Mouse (Mus musculus): Measurements from ENCODE around the gene Tmem59l. TPM values are rescaled to one million over a fixed set of nuclear protein-coding genes. Genes with fewer than 3 reads are reported as not detected.

Gene Tmem59l
- polyA plus RNA-seq, 1 experiment from 2014 or later, result 6.0 TPM

- peak overlapping the region; percentile 84 for H3K4me3 ChIP-seq (replicated peaks)
- no peaks in the 10 kb centered on the region for H3K9me3 ChIP-seq (replicated peaks)
- H3K4me1 ChIP-seq, result peaks cover 27% of the 10 kb centered on the region
- H3K9ac ChIP-seq, result peak overlapping the region; percentile 17; the same call in 1 of the 2 replicates
- H3K36me3 ChIP-seq, result no peaks in the 10 kb centered on the region
- H3K27me3 ChIP-seq, result peaks cover 25% of the 10 kb centered on the region; the same call in 1 of the 2 replicates
- H3K4me2 ChIP-seq, result peak overlapping the region; percentile 87
- H3K27ac ChIP-seq, result peak overlapping the region; percentile 83
- peak; percentile 47 for ATAC-seq (replicated peaks; ENCODE audit: low FRiP score)
- WGBS, result 1% methylated on average over 21 of the region's 21 CpGs
Measured at GRCm38 (mm10) chr8:70477269-70477982, 9.7 kb downstream of the Tmem59l start.

DNA sequence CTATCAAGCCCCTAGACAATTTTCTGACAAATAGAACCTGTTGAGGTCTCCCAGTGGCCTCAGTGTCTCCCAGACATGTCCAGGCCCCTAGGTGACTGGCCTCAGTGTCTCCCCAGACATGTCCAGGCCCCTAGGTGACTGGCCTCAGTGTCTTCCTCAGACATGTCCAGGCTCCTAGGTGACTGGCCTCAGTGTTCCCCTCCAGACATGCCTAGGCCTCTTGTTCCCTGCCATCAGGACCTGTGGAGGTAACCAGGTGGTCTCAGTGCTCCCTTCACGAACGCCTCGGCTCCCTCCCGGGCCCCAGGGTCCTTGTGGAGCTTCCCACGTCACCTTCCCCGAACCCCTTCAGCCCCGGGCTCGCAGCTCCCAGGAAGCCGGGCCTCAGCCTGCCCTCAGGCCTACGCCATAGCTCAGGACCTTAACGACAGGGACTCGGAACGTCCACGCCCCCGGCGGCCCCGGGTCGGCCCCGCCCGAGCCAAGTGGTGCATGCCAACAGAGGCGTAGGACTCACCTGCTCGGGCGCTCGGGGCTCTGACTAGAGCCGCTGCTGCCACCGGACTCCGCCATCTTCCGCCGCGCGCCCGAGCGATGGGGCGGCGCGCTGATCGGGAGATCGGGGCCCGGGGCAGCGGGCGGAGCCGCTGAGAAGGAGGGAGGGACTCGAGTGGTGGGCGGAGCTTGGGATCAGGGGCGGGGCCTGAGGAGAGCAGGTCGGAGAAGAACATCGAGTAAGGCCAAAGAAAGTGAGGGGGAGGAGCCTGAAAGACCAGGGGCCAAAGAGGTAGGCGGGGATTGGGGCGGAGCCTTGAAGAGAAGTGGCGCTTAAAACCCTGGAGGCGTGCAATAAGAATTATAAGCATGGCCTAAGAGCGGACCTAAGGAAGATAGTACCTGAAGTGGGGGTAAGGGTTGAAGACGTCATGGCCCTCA, 10.6 kb downstream of the Tmem59l start, which contains the start of gene Klhl26:
Gene Klhl26 (minus strand): TSS at position 636 of the 936 bp plus-strand sequence.
- H3K36me3 ChIP-seq, result no peaks in the 10 kb centered on the region
- H3K27me3 ChIP-seq, result peaks cover 18% of the 10 kb centered on the region; the same call in 1 of the 2 replicates
- under 1% methylated on average over 53 of the region's 53 CpGs for WGBS
- H3K27ac ChIP-seq, result peak within 1 kb of the TSS; percentile 83
- peak; percentile 91 for ATAC-seq (replicated peaks; ENCODE audit: low FRiP score)
- peak within 1 kb of the TSS; percentile 97 for H3K9ac ChIP-seq
- H3K4me2 ChIP-seq, result peak within 1 kb of the TSS; percentile 87
- H3K4me1 ChIP-seq, result peaks cover 27% of the 10 kb centered on the region
- no peaks in the 10 kb centered on the region for H3K9me3 ChIP-seq (replicated peaks)
- H3K4me3 ChIP-seq (replicated peaks), result peak within 1 kb of the TSS; percentile 84

DNA sequence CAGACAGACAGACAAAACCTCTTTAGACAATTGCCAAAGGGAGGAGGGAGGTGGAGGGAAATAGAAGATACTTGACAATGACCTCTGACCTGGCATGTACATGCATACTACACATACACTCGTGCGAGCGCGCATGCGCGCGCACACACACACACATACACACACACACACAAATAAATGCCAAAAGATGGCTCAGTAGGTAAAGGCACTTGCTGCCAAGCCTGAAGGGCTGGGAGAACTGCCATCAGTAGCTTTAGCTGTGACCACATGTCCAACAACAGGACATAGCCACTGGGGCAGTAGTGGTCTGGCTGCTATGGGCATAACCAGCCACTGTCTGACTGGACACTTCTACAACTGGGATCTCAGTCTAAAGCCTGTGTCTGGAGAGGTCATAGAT, 15.3 kb downstream of the Tmem59l start:
- Histone ChIP-seq H3K4me1 (peaks cover 35% of the 10 kb centered on the region), H3K36me3 (0 out of 2 replicates have a peak, but pooled peaks cover 3% of the 10 kb centered on the region), H3K4me3 (replicated peaks) (no peak overlapping the region), H3K9me3 (replicated peaks) (no peaks in the 10 kb centered on the region), H3K9ac (no peak overlapping the region), H3K27me3 (no peaks in the 10 kb centered on the region), H3K27ac (no peak overlapping the region), H3K4me2 (no peak overlapping the region)
- 98% methylated on average over 7 of the region's 7 CpGs for WGBS
- no peak for ATAC-seq (replicated peaks; ENCODE audit: low FRiP score)

DNA sequence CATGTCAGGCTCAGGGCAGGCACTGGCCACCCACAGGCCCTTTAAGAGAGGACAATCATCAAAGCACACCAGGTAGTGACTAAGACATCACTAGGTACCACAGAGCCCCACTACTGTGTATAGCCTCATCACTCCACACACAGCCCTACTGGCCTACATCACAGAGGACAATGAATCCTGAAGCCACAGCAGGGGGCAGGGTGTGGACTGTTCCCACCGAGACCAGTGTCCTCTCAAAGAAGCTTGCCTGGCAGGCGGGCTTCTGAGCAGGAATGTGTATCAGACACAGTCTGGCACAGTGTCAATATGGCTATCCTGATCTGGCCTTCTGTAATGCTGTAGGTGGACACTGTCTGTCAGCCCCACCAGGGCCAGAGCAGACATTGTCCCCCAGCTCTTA, 17.2 kb downstream of the Tmem59l start:
- no peak overlapping the region for H3K4me2 ChIP-seq
- WGBS, result 75% methylated on average over 2 of the region's 2 CpGs
- no peaks in the 10 kb centered on the region for H3K9me3 ChIP-seq (replicated peaks)
- H3K36me3 ChIP-seq, result 0 out of 2 replicates have a peak, but pooled peaks cover 9% of the 10 kb centered on the region
- no peak for ATAC-seq (replicated peaks; ENCODE audit: low FRiP score)
- no peak overlapping the region for H3K27ac ChIP-seq
- H3K4me1 ChIP-seq, result peaks cover 30% of the 10 kb centered on the region
- no peak overlapping the region for H3K9ac ChIP-seq
- H3K27me3 ChIP-seq, result no peaks in the 10 kb centered on the region
- H3K4me3 ChIP-seq (replicated peaks), result no peak overlapping the region

- H3K36me3 ChIP-seq, result 0 out of 2 replicates have a peak, but pooled peaks cover 9% of the 10 kb centered on the region
- no peak for ATAC-seq (replicated peaks; ENCODE audit: low FRiP score)
- WGBS, result 52% methylated on average over 10 of the region's 10 CpGs
- H3K4me3 ChIP-seq (replicated peaks), result no peak overlapping the region
- H3K4me2 ChIP-seq, result no peak overlapping the region
- H3K9me3 ChIP-seq (replicated peaks), result no peaks in the 10 kb centered on the region
- no peaks in the 10 kb centered on the region for H3K27me3 ChIP-seq
- H3K27ac ChIP-seq, result no peak overlapping the region
- H3K4me1 ChIP-seq, result peaks cover 30% of the 10 kb centered on the region
- H3K9ac ChIP-seq, result no peak overlapping the region
Measured at GRCm38 (mm10) chr8:70469295-70469916, 17.8 kb downstream of the Tmem59l start.

GRCm38 (mm10) chr8:70468733-70469132, 18.4 kb downstream of the Tmem59l start:
- no peak for ATAC-seq (replicated peaks; ENCODE audit: low FRiP score)
- 0 out of 2 replicates have a peak, but pooled peaks cover 9% of the 10 kb centered on the region for H3K36me3 ChIP-seq
- H3K27ac ChIP-seq, result no peak overlapping the region

GRCm38 (mm10) chr8:70467907-70468306, 19.3 kb downstream of the Tmem59l start:
- H3K27me3 ChIP-seq, result no peaks in the 10 kb centered on the region
- no peak overlapping the region for H3K4me3 ChIP-seq (replicated peaks)
- H3K27ac ChIP-seq, result no peak overlapping the region
- no peak overlapping the region for H3K4me2 ChIP-seq
- peaks cover 30% of the 10 kb centered on the region for H3K4me1 ChIP-seq
- no peaks in the 10 kb centered on the region for H3K9me3 ChIP-seq (replicated peaks)
- 0 out of 2 replicates have a peak, but pooled peaks cover 9% of the 10 kb centered on the region for H3K36me3 ChIP-seq
- ATAC-seq (replicated peaks; ENCODE audit: low FRiP score), result no peak
- 44% methylated on average over 1 of the region's 1 CpGs for WGBS
- H3K9ac ChIP-seq, result no peak overlapping the region

More at GRCm38 (mm10) chr8:70468733-70469132, 18.4 kb downstream of the Tmem59l start:
- H3K9ac ChIP-seq, result no peak overlapping the region
- no peak overlapping the region for H3K4me3 ChIP-seq (replicated peaks)
- no peaks in the 10 kb centered on the region for H3K9me3 ChIP-seq (replicated peaks)
- H3K4me1 ChIP-seq, result peaks cover 30% of the 10 kb centered on the region
- no peak overlapping the region for H3K4me2 ChIP-seq
- H3K27me3 ChIP-seq, result no peaks in the 10 kb centered on the region
- 83% methylated on average over 4 of the region's 4 CpGs for WGBS

DNA sequence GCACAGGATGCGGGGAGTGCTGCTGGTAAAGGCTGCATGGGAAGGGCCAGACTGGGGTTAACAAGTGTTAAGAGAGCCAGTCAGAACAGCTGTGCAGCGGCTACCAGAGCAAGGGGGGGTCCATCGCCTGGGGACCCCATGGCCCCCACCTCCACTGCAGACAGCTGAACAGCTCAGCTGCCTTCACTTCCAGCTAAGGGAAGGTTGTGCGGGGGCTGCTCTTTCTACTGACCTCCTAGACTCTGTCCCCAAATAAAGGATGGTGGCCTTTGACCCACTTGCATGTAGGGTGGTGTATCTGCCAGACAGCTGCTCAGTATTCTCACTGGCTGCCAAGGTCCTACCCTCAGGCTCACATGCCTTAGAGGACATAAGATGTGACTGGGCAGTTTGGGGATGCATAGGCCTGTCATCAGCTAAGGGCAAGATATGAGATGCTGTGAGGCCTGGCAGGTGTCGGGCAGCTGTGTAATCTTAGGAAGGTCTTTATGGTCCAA, 19.9 kb downstream of the Tmem59l start:
- no peak overlapping the region for H3K4me2 ChIP-seq
- no peak for ATAC-seq (replicated peaks; ENCODE audit: low FRiP score)
- H3K27ac ChIP-seq, result no peak overlapping the region
- H3K9me3 ChIP-seq (replicated peaks), result no peaks in the 10 kb centered on the region
- H3K27me3 ChIP-seq, result no peaks in the 10 kb centered on the region
- peaks cover 30% of the 10 kb centered on the region for H3K4me1 ChIP-seq
- WGBS, result 49% methylated on average over 5 of the region's 5 CpGs
- 0 out of 2 replicates have a peak, but pooled peaks cover 9% of the 10 kb centered on the region for H3K36me3 ChIP-seq
- no peak overlapping the region for H3K9ac ChIP-seq
- no peak overlapping the region for H3K4me3 ChIP-seq (replicated peaks)

DNA sequence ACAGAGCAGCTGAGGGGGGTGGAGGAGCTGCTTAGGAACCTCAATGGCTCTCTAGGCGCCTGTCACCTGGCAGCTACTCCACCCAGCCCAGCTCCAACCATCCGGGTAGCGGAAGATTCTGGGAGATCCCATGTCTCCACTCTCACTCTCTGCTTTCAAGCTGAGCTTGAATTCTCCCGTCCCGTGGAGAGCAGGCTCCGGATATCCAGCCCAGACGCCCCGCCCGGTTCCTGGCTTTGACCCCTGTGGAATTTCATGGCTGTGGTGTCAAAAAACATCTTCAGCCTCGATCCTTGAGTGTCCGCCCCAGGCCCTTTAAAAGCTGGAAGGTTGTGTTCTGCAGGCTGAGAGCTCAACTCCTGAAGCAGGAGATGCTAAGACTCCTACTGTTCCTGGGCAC, 20.4 kb downstream of the Tmem59l start:
- no peak for ATAC-seq (replicated peaks; ENCODE audit: low FRiP score)
- Histone ChIP-seq H3K4me2 (no peak overlapping the region), H3K9me3 (replicated peaks) (no peaks in the 10 kb centered on the region), H3K36me3 (0 out of 2 replicates have a peak, but pooled peaks cover 9% of the 10 kb centered on the region), H3K27me3 (no peaks in the 10 kb centered on the region), H3K4me3 (replicated peaks) (no peak overlapping the region), H3K4me1 (peaks cover 30% of the 10 kb centered on the region), H3K9ac (no peak overlapping the region), H3K27ac (no peak overlapping the region)
- WGBS, result 50% methylated on average over 11 of the region's 11 CpGs

- Histone ChIP-seq H3K36me3 (0 out of 2 replicates have a peak, but pooled peaks cover 9% of the 10 kb centered on the region), H3K4me3 (replicated peaks) (no peak overlapping the region), H3K9me3 (replicated peaks) (no peaks in the 10 kb centered on the region), H3K27me3 (no peaks in the 10 kb centered on the region), H3K4me1 (peaks cover 30% of the 10 kb centered on the region), H3K4me2 (no peak overlapping the region), H3K27ac (no peak overlapping the region), H3K9ac (no peak overlapping the region)
- ATAC-seq (replicated peaks; ENCODE audit: low FRiP score), result no peak
- 80% methylated on average over 4 of the region's 4 CpGs for WGBS
Measured at GRCm38 (mm10) chr8:70466305-70466704, 20.9 kb downstream of the Tmem59l start.

DNA sequence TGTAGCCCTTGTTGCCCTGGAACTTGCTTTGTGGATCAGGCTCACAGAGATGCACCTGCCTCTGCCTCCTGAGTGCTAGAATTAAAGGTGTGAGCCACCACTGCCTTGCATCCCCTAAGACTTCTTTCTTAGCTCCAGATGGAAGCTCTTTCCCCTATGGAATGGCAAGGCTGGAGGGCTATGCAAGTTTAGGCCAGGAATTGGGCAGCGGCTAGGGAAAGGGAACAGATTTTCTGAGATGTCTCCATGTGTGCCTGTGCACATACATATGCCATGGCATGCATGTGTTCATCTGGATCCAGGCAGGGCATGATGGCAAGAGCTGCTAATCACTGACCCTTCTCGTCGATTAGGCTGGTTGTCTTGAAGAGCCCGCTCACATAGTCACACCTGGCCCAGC, 21.5 kb downstream of the Tmem59l start:
- no peak overlapping the region for H3K9ac ChIP-seq
- no peak overlapping the region for H3K27ac ChIP-seq
- H3K4me2 ChIP-seq, result no peak overlapping the region
- ATAC-seq (replicated peaks; ENCODE audit: low FRiP score), result no peak
- H3K9me3 ChIP-seq (replicated peaks), result no peaks in the 10 kb centered on the region
- no peaks in the 10 kb centered on the region for H3K27me3 ChIP-seq
- peaks cover 30% of the 10 kb centered on the region for H3K4me1 ChIP-seq
- H3K4me3 ChIP-seq (replicated peaks), result no peak overlapping the region
- H3K36me3 ChIP-seq, result 0 out of 2 replicates have a peak, but pooled peaks cover 9% of the 10 kb centered on the region
- WGBS, result 96% methylated on average over 4 of the region's 4 CpGs

Measured in kidney, embryonic 15.5 days (tissue).